Mouse (Mus musculus): ENCODE data around the gene Lin54.

DNA sequence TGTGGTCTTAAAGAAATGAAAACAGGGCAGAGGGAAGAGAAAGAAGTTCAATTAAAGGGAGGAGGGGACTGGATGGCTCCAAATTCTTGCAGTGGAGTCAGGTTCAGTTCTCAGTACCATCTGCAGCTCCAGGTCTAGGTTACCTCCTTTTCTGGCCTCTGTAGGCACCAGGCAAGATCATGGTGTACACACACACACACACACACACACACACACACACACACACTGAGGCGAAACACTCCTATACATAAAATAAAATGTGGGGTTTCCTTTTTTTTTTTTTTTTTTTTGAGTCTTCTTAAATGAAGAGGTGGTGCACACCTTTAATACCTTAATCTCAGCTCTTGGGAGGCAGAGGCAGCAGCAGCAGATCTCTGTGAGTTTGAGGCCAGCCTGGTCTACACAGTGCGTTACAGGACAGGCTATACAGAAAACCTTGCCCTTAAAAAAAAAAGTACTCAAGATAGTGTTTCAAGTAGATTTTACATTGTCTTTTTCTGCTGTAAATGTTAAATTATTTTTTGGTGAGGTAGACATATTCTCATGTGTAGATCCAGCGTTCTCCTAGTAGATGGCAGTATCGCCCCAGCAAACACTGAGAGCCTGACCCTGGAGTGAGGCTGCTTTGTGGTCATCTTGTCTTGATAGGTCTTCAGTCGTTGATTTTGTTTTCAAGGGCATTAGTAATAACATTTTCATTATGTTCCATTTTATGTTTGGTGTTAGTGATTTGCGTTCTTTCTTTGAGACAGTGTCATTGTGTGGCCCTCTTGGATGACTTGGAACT is 46.0 kb upstream of the Lin54 start:
- TF ChIP-seq CTCF (IDR thresholded peaks at IDR 0.05; ENCODE audit: low read depth, low read length) (0 out of 2 replicates have a peak, but pooled peaks have one; percentile 9), POLR2A (IDR thresholded peaks at IDR 0.05; ENCODE audit: borderline replicate concordance, low read depth, low read length) (no peak)

Data from bone marrow macrophage, adult 2 months (primary cell).